Mouse (Mus musculus): Measurements from ENCODE around the gene Camp.
"Not testable (repeated sequence)": the region's sequence is repeated elsewhere in the genome, so short reads cannot be mapped to it uniquely, and the experiment has no call there.

Gene Camp

GRCm38 (mm10) chr9:109854341-109854740, 4.9 kb upstream of the Camp start:
- no peak for DNase-seq (ENCODE audit: low spot score in 2 of 2)

GRCm38 (mm10) chr9:109850099-109850498, 682 bp upstream of the Camp start:
- no peak for DNase-seq (ENCODE audit: low spot score in 2 of 2)

- no peak for DNase-seq (ENCODE audit: low spot score in 2 of 2)
These were observed 16.4 kb downstream of the Camp start for GRCm38 (mm10) chr9:109833088-109833412.

GRCm38 (mm10) chr9:109832391-109833087, 16.9 kb downstream of the Camp start, which contains the start of gene Nme6:
Nme6 (plus strand) TSS chr9:109832749.
- DNase-seq (ENCODE audit: low spot score in 2 of 2) = peak; percentile 64 to 78

- DNase-seq (ENCODE audit: low spot score in 2 of 2) = no peak
These were observed 23.2 kb downstream of the Camp start for GRCm38 (mm10) chr9:109826181-109826580.

- DNase-seq (ENCODE audit: low spot score in 2 of 2) = no peak
These were observed 23.7 kb downstream of the Camp start for GRCm38 (mm10) chr9:109825739-109826138.

GRCm38 (mm10) chr9:109816341-109816740, 33.1 kb downstream of the Camp start:
- DNase-seq (ENCODE audit: low spot score in 2 of 2) = no peak

GRCm38 (mm10) chr9:109813424-109813823, 36.0 kb downstream of the Camp start:
- no peak for DNase-seq (ENCODE audit: low spot score in 2 of 2)

- no peak for DNase-seq (ENCODE audit: low spot score in 2 of 2)
These were observed 37.4 kb downstream of the Camp start, which contains the start of gene Spink8 for GRCm38 (mm10) chr9:109811980-109812379. Spink8 (plus strand) TSS chr9:109812280.

GRCm38 (mm10) chr9:109807898-109808297, 41.5 kb downstream of the Camp start:
- no peak for DNase-seq (ENCODE audit: low spot score in 2 of 2)

- no peak for DNase-seq (ENCODE audit: low spot score in 2 of 2)
These were observed 42.6 kb downstream of the Camp start for GRCm38 (mm10) chr9:109806695-109807293.

- no peak for DNase-seq (ENCODE audit: low spot score in 2 of 2)
These were observed 43.2 kb downstream of the Camp start for GRCm38 (mm10) chr9:109806260-109806659.

- DNase-seq (ENCODE audit: low spot score in 2 of 2) = not testable (repeated sequence)
These were observed 43.8 kb downstream of the Camp start for GRCm38 (mm10) chr9:109805596-109805995.

- peak in 1 of 2 experiments; percentile 11 for DNase-seq (ENCODE audit: low spot score in 2 of 2)
These were observed 51.4 kb downstream of the Camp start for GRCm38 (mm10) chr9:109798051-109798450.

Measured in cerebellum, postnatal 4 days (tissue).